Mouse (Mus musculus): ENCODE results near the gene Gm5475. TPM values are rescaled to one million over a fixed set of nuclear protein-coding genes. Genes with fewer than 3 reads are reported as not detected.
A peak's percentile ranks its signal among the peaks of the same experiment; 100 is the strongest.
"Not testable (repeated sequence)": the region's sequence is repeated elsewhere in the genome, so short reads cannot be mapped to it uniquely, and the experiment has no call there.

The Gm5475 gene
- not detected in 2 replicates for total RNA-seq (2015)
- not detected in 2 replicates for total RNA-seq (2017)

DNA sequence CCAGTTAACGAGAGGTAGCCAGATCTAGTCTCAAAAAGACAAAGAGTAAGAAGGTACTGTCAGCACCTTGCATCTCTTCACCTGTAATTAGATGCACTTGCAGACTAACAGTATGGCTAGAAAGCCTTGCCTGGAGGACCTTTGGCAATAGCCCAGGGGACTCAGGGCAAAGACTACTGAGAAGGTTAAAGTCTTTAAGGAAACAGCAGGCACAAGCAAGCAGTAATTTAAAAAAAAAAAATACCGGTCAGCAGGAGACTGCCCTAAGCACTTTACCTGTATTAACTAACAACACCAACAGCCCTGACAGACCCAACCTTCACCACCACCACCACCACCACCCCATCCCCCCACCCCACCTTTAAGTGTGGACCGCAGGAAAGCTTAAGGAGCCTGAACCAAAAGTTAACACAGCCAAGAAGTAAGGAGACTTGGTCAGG, at the start of gene Gm5475:
Gm5475 (plus strand) TSS at position 390 of the 440 bp plus-strand sequence.
- not testable (repeated sequence) for ATAC-seq (replicated peaks; ENCODE audit: poor library complexity)

DNA sequence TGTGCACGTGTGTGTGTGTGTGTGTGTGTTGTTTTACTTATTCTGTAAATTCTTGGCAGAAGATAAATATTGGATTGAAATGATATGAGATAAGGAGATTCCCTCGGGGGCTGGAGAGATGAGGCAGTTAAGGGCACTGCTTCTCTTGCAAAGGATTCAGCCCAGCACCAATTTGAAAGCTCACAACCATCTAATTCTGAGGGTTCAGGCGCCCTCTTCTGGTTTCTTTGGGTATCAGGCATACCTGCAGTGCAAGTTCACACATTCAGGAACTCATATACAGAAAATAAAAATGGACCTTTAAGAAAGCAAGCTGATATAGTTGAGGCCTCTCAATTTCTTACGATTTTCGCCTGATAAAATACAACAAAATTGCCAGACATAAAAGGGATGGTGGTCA, 46.9 kb upstream of the Gm5475 start:
- ATAC-seq (replicated peaks; ENCODE audit: poor library complexity) = peak; percentile 70

DNA sequence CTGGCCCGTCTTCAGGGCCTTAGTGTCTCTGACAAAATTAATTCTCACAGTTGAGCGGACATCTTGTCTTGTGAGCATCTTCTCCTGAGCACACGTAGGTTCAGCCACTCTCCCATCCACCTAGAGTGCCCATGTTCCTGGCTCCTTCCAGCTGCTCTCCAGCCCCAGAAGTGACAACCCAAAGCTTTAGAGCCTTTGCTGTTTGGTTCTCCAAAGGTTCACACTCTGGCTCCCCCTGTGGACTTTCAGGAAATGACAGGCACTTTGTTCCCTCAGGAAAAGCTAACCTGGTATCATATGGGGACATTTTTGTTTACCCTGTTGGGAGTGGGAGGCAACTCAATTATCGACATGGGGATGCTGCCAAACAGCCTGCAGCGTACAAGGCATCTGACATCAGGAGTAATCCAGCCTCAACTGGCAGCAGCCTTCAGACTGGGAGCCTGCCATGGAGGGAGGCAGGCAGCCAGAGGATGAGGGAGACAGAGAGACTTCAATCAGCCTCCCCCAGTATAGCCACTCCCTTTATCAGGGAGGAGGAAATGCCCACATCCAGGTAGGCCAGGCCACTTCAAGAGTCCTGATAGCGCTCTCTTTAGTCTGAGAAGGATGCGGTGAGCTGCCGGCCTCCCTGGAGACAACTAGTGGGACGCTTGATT, 44.0 kb upstream of the Gm5475 start:
- peak; percentile 85 for ATAC-seq (replicated peaks; ENCODE audit: poor library complexity)

DNA sequence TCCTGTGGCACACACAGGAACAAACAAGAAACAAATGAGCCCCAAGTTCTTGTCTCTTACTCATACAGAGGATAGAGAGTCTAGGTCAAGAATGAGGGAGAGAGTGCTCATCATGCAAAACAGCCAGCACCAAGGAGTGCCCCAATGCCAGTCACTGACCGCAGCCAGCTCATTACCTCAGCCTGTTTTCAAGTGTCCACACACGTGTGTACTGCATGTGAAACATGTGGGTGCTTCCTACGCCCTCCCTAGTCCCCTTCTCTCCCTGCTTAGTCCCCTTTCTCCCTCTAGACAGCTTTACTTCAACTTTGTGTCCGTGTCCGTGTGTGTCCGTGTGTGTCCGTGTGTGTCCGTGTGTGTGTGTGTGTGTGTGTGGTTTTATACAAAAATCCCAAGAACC, 42.3 kb upstream of the Gm5475 start:
- ATAC-seq (replicated peaks; ENCODE audit: poor library complexity) = no peak

DNA sequence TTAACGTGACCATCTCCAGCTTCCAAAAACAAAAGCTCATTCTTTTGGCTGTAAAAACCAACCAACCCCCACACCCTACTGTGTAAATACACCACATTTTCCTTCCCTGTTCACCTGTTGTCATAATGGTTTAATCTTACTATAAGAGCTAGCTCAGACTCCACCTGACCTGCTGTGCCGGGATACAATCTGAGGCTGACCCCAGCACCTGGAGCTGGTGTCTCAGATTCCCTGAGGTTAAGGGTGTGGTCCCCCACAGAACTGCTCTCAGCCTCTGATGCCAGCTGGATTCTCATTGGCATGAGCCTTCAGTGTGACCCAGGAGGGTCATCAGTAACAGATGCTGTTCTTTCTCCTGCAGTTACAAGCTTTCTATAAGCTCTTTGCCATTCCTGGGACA, 41.8 kb upstream of the Gm5475 start:
- ATAC-seq (replicated peaks; ENCODE audit: poor library complexity) = no peak

DNA sequence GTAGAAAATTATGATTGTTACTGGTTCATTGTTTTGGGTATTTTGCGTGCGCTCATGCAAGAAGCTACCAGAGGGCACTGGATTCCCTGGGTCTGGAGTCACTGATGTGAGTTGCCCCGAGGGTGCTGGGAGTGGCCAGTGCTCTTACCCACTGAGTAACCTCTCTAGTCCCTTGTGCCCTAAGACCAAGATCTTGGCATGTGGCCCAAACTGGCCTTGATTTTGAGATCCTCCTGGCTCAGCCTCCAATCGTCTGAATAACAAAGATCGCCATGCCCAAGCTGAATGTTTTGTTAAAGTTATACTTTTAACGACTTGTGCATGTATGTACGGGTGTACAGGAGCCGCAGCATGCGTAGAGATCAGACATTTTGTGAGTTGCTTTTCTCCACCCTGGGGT, 36.2 kb upstream of the Gm5475 start:
- no peak for ATAC-seq (replicated peaks; ENCODE audit: poor library complexity)

DNA sequence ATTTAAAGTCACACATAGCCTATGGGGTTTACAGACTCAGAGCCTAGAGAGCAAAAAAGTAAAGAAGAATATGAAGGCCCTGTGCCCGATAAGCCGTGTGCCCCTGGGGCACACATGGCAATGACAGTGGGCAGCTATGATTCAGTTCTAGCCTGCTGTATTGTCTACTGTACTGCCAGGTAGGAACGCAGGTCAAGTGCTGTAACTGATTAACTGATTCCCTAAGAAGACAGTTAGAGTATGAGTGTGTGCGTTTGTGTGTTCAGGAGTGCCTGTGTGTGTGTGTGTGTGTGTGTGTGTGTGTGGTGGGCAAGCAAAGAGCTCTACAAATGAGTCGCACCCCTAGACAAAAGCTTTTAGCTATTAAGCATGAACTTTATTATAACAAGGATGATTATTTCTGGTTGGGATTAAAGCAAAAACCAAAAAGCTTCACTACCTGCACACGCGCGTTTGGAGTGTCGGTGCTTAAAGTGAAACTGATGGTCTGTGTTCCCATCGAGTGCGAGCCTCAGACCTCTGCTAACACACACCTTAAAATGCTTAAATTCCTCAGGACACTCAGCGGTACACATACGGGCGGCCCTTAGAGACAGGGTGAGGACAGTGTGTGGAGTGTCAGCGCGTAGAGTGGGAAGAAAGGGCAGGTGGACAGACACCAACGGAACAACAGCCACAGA, 34.3 kb upstream of the Gm5475 start:
- ATAC-seq (replicated peaks; ENCODE audit: poor library complexity) = no peak

DNA sequence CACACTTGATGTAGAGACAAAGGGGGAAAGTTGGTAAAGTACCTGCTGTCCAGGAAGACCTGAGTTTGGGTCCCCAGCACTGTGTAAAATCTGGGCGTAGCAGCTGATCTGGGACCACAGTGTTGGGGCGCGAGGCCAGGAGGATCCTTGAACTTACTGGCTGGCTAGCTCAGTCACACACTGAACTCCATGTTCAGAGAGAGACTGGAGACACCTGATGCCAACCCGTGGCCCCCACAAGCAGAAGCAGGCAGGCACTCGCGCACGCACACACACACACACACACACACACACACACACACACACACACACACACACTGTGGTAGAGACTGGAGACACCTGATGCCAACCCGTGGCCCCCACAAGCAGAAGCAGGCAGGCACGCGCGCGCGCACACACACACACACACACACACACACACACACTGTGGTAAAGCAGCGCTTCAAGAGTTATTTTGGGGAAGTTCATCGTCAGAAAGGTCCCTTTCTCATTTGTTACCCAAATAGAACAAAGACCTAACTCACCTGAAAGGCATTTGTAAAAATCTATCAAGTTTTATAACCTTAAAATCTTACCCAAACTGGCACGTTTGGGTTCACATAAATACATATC, 33.6 kb upstream of the Gm5475 start:
- ATAC-seq (replicated peaks; ENCODE audit: poor library complexity) = peak; percentile 52

DNA sequence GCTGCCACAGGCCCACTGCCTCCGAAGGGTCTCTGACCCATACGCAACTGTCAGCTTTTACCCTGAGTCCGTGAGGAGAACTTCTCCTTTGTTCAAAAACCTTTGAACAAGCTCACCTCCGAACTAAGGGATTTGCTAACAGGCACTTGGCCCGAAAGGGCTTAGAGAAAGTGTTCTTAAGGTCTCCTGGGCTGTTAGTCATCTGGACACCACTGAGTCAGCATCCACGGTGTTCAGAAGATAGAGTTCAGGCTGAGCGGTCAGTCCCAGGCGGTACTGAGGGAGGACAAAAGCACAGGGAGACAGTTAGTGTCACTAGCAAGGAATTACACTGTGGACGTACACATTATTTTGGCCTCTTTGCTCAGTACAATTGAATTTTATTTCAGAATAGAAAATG, 33.1 kb upstream of the Gm5475 start:
- ATAC-seq (replicated peaks; ENCODE audit: poor library complexity) = no peak

DNA sequence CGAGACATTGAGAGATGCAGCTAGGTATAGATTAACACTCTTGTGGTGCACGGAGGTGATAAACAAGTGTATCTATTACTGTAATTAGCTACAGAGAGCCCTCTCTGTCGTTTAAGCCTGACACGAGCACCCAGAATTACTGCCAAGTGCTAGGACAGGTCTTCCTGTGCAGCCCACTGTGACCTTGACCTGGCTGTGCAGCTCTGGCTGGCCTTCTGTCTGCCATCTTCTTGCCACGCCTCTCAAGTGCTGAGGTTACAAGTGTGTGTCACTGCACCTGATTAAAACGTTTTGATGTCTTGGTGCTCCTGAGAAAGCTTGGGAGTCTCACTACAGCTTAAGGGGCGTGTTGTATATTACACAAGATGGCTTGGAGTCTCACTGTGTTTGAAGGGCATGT, 30.9 kb upstream of the Gm5475 start:
- ATAC-seq (replicated peaks; ENCODE audit: poor library complexity) = peak; percentile 8; the same call in 1 of the 2 replicates

DNA sequence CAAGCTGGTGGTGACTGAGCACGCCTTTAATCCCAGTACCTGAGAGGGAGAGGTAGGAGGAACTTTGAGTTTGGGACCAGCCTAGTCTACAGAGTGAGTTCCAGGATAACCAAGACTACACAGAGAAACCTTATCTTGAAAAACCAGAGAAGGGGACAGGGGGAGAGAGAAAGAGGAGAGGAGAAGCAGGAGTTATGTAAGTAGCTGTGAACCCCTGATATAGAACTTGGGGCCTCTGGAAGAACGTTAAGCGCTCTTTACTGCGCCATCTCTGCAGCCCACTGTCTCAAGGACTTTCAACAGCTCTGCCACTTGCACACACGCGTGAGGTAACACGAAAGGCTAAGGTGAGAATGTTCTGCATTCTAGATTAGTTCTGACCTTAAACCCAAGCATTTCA, 30.3 kb upstream of the Gm5475 start:
- peak; percentile 71 for ATAC-seq (replicated peaks; ENCODE audit: poor library complexity)

DNA sequence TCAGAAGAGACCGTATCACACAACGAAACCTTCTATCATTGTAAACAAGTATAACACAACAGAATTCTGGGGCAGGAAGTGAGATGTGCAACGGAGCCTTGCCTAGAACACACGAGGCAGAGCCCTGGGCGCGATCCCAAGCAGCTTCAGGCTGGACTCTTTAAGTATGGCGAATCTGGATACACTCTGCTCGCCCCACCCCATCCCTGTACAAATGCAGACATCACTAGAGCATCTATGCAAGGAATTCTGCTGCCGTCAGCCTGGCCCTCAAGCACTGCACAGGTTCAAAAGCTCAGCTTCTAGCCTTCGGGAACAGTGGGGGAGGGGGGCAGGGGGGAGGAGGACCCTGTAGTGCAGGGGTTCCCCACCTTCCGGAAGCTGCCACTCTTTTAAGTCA, 28.9 kb upstream of the Gm5475 start:
- ATAC-seq (replicated peaks; ENCODE audit: poor library complexity) = no peak

DNA sequence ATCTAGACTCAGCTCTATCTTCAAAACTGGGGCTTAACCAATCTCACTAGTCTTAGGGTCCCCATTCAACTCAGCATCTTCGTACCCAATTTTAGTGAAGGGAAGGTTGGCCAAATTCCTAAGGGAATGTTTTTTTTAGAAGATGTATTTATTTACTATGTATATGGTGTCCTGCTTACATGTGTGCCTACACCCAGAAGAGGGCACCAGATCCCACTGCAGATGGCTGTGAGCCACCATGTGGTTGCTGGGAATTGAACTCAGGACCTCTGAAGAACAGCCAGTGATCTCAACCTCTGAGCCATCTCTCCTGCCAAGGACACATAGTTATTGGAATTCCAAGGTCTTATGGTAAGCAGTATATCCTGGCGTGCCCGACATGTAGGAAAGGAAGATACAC, 26.4 kb upstream of the Gm5475 start:
- ATAC-seq (replicated peaks; ENCODE audit: poor library complexity) = no peak

DNA sequence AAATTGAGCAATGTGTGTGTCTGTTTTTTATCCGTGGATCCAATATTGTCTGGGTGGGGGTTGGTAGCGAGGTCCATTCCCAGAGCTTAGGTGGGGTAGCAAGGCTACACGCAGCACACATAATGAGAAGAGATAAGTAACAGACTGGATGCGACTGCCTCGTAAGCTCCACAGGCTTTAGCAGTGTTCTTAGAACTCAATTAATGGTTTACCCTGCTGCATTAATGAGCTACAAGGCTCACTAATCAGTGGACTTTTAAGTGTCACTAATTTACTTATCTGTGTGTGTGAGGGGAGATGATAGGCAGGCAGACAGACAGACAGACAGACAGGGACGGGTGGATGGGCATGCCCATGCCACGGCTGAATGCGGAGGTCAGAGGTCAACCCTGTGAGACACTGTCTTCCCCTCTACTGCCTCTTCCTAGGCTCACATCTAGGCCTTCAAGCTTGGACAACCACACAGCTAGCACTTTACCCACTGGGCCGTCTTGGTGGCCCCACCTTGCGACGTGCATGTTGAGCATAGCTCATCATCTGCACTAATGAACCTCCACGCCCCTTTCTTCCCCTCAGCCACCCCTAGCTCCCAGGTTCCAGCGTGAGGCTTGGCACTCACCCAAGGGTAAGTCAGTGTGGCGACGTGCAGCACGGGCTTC, 21.2 kb upstream of the Gm5475 start:
- no peak for ATAC-seq (replicated peaks; ENCODE audit: poor library complexity)

DNA sequence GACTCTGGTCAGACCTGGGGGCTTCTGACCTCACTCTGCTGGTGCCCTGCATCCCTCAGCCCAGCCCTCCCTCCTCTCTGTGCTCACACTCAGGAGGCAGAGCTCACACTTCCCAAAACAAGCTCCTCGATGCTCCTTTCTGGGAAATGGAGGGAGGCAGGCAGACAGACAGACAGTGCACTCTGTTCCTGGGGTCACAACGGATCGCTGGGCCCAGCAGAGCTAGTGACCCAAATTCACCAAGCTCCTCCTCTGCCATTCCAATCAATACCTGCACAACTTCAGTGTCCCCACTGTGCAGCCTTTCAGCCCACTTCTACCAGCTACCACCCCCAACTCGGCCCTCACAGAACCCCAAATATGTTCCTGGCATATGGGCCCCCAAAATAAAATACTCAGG, 20.1 kb upstream of the Gm5475 start:
- no peak for ATAC-seq (replicated peaks; ENCODE audit: poor library complexity)

DNA sequence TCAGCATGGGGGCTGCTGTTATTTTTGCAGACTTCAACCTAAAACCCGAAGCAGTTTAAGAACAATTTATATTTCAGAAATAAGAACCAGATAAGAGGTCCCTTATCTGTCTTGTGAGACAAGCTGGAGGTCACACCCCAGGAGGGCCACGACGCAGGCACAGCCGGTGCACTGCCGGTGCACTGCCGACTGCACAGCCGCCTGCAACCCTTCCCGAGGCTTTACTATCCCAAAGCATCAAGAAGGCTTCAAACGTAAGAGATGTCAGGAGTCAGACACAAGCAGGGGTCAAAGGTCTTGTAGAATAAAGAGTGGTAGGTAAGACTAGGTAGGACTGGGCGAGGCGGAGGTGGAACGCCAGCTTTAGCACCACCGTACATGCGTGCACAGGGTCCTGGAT, 19.6 kb upstream of the Gm5475 start:
- ATAC-seq (replicated peaks; ENCODE audit: poor library complexity) = 0 out of 2 replicates have a peak, but pooled peaks have one; percentile 30

DNA sequence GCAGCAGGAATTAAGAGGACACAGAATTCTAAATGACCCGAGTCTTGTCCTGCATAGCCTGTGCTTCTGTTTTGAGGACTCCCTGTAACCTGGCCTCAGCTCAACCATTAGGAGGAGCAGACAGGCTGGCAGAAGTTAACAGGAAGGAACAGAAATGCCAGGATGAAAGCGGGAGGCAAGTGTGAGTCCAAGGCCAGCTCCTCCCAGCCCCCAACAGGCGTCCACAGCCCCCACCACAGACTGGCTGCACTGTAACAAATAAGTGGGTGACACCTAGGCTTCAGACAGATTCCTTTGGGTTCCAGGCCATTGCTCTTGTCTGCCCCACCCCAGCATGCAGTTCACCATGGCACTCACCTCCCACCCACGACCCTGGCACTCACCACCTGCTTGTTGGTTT, 19.1 kb upstream of the Gm5475 start:
- ATAC-seq (replicated peaks; ENCODE audit: poor library complexity) = no peak

DNA sequence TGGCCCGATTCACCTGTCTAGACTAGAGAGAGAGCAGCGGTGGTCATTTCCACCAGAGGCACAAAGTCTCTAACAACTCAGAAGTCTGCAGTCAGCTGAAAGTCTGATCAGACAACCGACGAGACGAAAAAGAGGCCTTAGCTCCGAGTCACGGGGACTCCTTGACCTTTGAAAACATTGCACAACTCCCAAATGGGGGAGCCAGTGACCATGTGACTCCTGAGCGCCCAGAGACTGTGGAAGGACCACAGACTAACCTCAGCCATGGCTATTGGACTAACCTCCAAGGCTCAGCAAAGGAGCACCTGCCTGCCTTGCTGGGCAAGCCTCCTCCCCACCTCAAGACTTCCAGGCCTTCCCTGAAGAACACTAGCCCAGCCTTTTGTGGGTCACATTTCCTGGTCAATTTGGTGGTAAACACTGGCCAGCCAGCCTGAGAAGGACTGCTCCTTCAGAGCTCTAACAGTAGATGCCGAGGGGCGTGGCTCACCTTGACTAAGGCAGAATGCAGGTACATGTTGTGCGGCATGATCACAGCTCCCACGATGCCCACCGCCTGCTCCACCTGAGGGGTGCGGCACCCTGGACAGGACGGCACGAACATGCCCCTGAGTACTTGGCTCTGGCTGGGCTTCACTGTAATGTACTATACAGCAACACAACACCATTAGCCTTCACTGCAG, 18.5 kb upstream of the Gm5475 start:
- ATAC-seq (replicated peaks; ENCODE audit: poor library complexity) = no peak

DNA sequence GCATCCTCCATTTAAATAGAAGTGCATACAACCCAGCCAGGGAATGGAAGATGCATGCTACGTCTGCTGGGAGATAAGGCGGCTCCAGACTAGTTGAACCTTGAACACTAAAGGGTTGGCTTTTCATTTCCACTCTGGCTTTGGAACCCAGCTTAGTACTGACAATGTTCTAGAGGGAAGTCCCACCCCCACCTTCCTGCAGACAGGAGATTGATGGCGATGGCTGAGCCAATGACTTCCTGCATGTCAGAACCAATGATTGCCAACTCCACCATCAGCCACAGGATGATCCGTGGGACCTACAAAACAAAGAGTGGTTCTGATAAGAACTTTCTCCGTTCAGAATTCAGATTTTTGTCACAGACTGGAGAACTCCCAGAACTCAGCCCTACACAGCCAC, 15.9 kb upstream of the Gm5475 start:
- no peak for ATAC-seq (replicated peaks; ENCODE audit: poor library complexity)

DNA sequence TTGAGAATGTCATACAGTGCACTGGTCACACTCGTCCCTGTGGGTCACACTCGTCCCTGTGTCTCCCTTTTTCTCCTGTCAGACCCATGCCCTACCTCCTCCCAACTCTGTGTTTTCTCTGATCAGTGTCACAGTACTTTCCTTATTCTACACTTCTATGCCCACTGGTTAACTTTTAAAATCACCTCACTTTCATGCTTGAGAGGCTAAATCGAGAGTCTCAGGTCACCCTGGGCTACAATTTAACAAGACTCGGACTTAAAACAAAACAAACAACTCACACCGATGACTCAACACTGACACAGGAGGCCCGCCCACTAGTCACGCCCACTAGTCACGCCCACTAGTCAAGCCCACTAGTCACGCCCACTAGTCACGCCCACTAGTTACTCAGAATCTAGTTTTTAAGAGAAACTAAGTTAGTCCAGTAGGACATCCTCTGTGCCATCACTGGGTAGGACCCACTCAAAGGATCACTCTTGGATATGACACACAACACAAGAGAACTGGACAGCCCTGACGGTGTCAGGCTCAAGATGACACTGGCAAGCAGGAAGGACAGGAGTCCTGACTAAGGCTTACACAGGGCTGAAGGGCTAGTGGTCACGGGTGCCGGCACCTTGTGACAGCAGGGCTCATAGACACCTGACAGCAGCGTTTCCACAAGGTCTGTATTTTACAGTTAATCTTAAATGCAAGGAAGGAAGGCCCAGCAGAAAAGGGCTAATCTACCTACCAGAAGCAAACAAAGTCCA, 10.9 kb upstream of the Gm5475 start:
- ATAC-seq (replicated peaks; ENCODE audit: poor library complexity) = peak; percentile 96
